27 mouse cellular contexts compared by ENCODE assay signal in the genomic region with DNA sequence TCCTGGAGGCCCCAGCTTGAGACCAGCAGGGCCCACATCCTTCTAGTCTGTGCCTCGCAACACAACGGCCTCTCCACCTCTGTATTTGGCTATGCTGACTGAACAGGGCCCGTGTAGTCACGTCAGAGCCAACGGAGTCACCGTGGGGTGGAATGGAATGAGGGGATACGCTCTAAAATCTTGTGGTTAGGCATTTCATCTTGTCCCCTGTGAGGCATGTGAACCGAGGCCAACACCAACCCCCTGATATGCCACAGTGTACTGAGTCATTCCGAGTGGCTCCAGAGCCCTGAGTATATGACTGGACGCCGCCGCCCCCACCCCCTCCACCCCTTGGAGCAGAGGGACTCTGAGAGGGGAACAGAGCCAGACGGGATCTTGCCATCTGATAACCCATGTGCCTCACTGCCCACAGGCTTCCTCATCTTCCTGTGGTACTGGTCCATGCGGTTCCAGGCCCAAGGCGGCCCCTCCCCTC. TPM values are rescaled to one million over a fixed set of nuclear protein-coding genes. Genes with fewer than 3 reads are reported as not detected.
A peak's percentile ranks its signal among the peaks of the same experiment; 100 is the strongest.
DNase-seq lines count a peak whose midpoint lies in the region; ATAC-seq and TF ChIP-seq lines count a peak whose summit lies in the region.
"Had no signal": no experiment of that assay in that cellular context is flagged by ENCODE, and none has a peak within 500 bp of the region (broad histone marks: within the 10 kb centered on the region; RNA-seq: fewer than 3 reads in every experiment).

No protein-coding gene starts in this region.

- 0 out of 2 replicates have a peak, but pooled peaks have one; percentile 6 for ATAC-seq in liver, embryonic 12.5 days
- no peak; the same call in 1 of the 2 replicates for ATAC-seq in liver, postnatal 0 days
- peak; percentile 66 to 76 for ATAC-seq in hematopoietic stem cell, adult 5-6 weeks (replicated peaks in 1 of 2; ENCODE audit: insufficient read depth in 1 of 2, low FRiP score in 2 of 2, low TSS enrichment in 1 of 2, low read depth in 1 of 2, poor library complexity in 2 of 2, severe bottlenecking in 2 of 2)
- ATAC-seq: intestine, embryonic 16.5 days had no signal

- peaks cover 22% of the 10 kb centered on the region for H3K4me1 ChIP-seq in liver, embryonic 12.5 days
- H3K4me1 ChIP-seq in liver, postnatal 0 days (ENCODE audit: insufficient read depth): no peaks in the 10 kb centered on the region
- peaks cover 9% of the 10 kb centered on the region for H3K4me1 ChIP-seq in forebrain, embryonic 10.5 days
- H3K4me1 ChIP-seq: embryonic facial prominence, embryonic 13.5 days; hindbrain, embryonic 15.5 days; kidney, embryonic 15.5 days; limb, embryonic 12.5 days; midbrain, embryonic 12.5 days had no signal

- TF ChIP-seq EP300 in liver, postnatal 0 days (IDR thresholded peaks at IDR 0.05; ENCODE audit: low read depth): no peak

- H3K27ac ChIP-seq in liver, embryonic 12.5 days: no peak overlapping the region
- H3K27ac ChIP-seq in liver, postnatal 0 days (ENCODE audit: low read depth): no peak overlapping the region
- no peak overlapping the region for H3K27ac ChIP-seq in forebrain, embryonic 10.5 days
- H3K27ac ChIP-seq: embryonic facial prominence, embryonic 13.5 days; hindbrain, embryonic 15.5 days; kidney, embryonic 15.5 days; limb, embryonic 12.5 days; midbrain, embryonic 12.5 days had no signal

- 49% methylated on average over 15 of the region's 15 CpGs for WGBS in liver, embryonic 12.5 days (ENCODE audit: insufficient replicate concordance)
- 56% methylated on average over 15 of the region's 15 CpGs for WGBS in liver, postnatal 0 days (ENCODE audit: insufficient replicate concordance)
- WGBS in forebrain, embryonic 10.5 days: 90% methylated on average over 15 of the region's 15 CpGs

- H3K4me2 ChIP-seq in liver, embryonic 12.5 days: no peak overlapping the region
- H3K4me2 ChIP-seq in liver, postnatal 0 days (ENCODE audit: low read depth, low read length): no peak overlapping the region
- H3K4me2 ChIP-seq: embryonic facial prominence, embryonic 13.5 days; heart, embryonic 12.5 days; hindbrain, embryonic 15.5 days; kidney, embryonic 15.5 days; limb, embryonic 12.5 days; midbrain, embryonic 12.5 days had no signal

- H3K36me3 ChIP-seq in liver, embryonic 12.5 days: peaks cover 84% of the 10 kb centered on the region
- peaks cover 58% of the 10 kb centered on the region for H3K36me3 ChIP-seq in liver, postnatal 0 days (replicated peaks; ENCODE audit: insufficient read depth, low read length)
- H3K36me3 ChIP-seq in forebrain, embryonic 10.5 days (replicated peaks): peaks cover 83% of the 10 kb centered on the region
- H3K36me3 ChIP-seq: embryonic facial prominence, embryonic 13.5 days; heart, embryonic 12.5 days had no signal

- H3K27me3 ChIP-seq in liver, embryonic 12.5 days (replicated peaks): no peaks in the 10 kb centered on the region
- H3K27me3 ChIP-seq in liver, postnatal 0 days (ENCODE audit: insufficient read depth, low read length): no peaks in the 10 kb centered on the region
- no peaks in the 10 kb centered on the region for H3K27me3 ChIP-seq in forebrain, embryonic 10.5 days (ENCODE audit: poor library complexity, severe bottlenecking)
- H3K27me3 ChIP-seq: embryonic facial prominence, embryonic 13.5 days; heart, embryonic 12.5 days; hindbrain, embryonic 15.5 days; kidney, embryonic 15.5 days; limb, embryonic 12.5 days; midbrain, embryonic 12.5 days had no signal

- DNase-seq in liver, postnatal 0 days: no peak
- peak; percentile 83 for DNase-seq in NIH3T3 (ENCODE audit: low read depth)
- no peak for DNase-seq in forebrain, embryonic 10.5 days (ENCODE audit: extremely low spot score, low spot score)
- DNase-seq in gastrocnemius, postnatal 25 days: no peak
- DNase-seq in cerebellum, postnatal 10 days: no peak
- DNase-seq: cerebellum, adult 2 months; lung, postnatal 36 days; right cerebral cortex, postnatal 14 days; spleen, adult 18-20 months; thymus, adult 18-20 months; thymus, postnatal 4 days had no signal

- no peak for TF ChIP-seq CTCF in liver, postnatal 0 days (IDR thresholded peaks at IDR 0.05; ENCODE audit: low read depth)

- H3K4me3 ChIP-seq in liver, embryonic 12.5 days: no peak overlapping the region
- H3K4me3 ChIP-seq in liver, postnatal 0 days (ENCODE audit: low read depth, low read length): no peak overlapping the region
- H3K4me3 ChIP-seq in forebrain, embryonic 10.5 days: no peak overlapping the region
- H3K4me3 ChIP-seq: embryonic facial prominence, embryonic 13.5 days; heart, embryonic 12.5 days; hindbrain, embryonic 15.5 days; kidney, embryonic 15.5 days; limb, embryonic 12.5 days; midbrain, embryonic 12.5 days had no signal

- no peak overlapping the region for H3K9ac ChIP-seq in liver, embryonic 12.5 days
- no peak overlapping the region for H3K9ac ChIP-seq in liver, postnatal 0 days (replicated peaks)
- H3K9ac ChIP-seq: embryonic facial prominence, embryonic 13.5 days; heart, embryonic 12.5 days; hindbrain, embryonic 15.5 days; kidney, embryonic 15.5 days; limb, embryonic 12.5 days; midbrain, embryonic 12.5 days had no signal

- H3K9me3 ChIP-seq in liver, embryonic 12.5 days (replicated peaks): no peaks in the 10 kb centered on the region
- H3K9me3 ChIP-seq in liver, postnatal 0 days (ENCODE audit: low read length): no peaks in the 10 kb centered on the region
- H3K9me3 ChIP-seq in forebrain, embryonic 10.5 days: no peaks in the 10 kb centered on the region
- H3K9me3 ChIP-seq: embryonic facial prominence, embryonic 13.5 days; heart, embryonic 12.5 days; hindbrain, embryonic 15.5 days; kidney, embryonic 15.5 days; limb, embryonic 12.5 days; midbrain, embryonic 12.5 days had no signal

RNA-seq across cellular contexts. Expression of a gene that starts 5.0 kb away (rescaled TPM):
- polyA plus RNA-seq in liver, embryonic 12.5 days (2016; fragmentation: Nextera tagmentation; extraction: Ambion mirVana): 7.9 and 8.7 TPM in 2 replicates
- polyA plus RNA-seq in liver, postnatal 0 days (2015; fragmentation: Nextera tagmentation; extraction: Ambion mirVana): 8.9 and 9.6 TPM in 2 replicates
- 114 and 161 TPM in 2 replicates for total RNA-seq in hematopoietic stem cell, adult 5-6 weeks (2017)
- 4.9 and 5.2 TPM in 2 replicates for polyA plus RNA-seq in forebrain, embryonic 10.5 days (2016; fragmentation: Nextera tagmentation; extraction: Ambion mirVana)
- under 1 TPM; 0.41 to 0.86 TPM for total RNA-seq in gastrocnemius, postnatal 25 days (2021)
- total RNA-seq: CH12.LX, MEL had no signal

RNA-seq across cellular contexts. Expression of a gene that starts 37.9 kb away (rescaled TPM):
- 78.5 and 80.9 TPM in 2 replicates for polyA plus RNA-seq in liver, embryonic 12.5 days (2016; fragmentation: Nextera tagmentation; extraction: Ambion mirVana)
- 34.0 and 35.4 TPM in 2 replicates for polyA plus RNA-seq in liver, postnatal 0 days (2015; fragmentation: Nextera tagmentation; extraction: Ambion mirVana)
- total RNA-seq in hematopoietic stem cell, adult 5-6 weeks (2017): 565 and 601 TPM in 2 replicates
- polyA plus RNA-seq in forebrain, embryonic 10.5 days (2016; fragmentation: Nextera tagmentation; extraction: Ambion mirVana): 94.8 and 107 TPM in 2 replicates
- total RNA-seq in gastrocnemius, postnatal 25 days (2021): 10 to 100 TPM; 16.7 to 22.6 TPM

RNA-seq across cellular contexts. Expression of a gene that starts 42.4 kb away (rescaled TPM):
- polyA plus RNA-seq in liver, embryonic 12.5 days (2016; fragmentation: Nextera tagmentation; extraction: Ambion mirVana): 0.14 and 0.37 TPM in 2 replicates
- 0.21 and 0.28 TPM in 2 replicates for polyA plus RNA-seq in liver, postnatal 0 days (2015; fragmentation: Nextera tagmentation; extraction: Ambion mirVana)
- 5.6 and 10.2 TPM in 2 replicates for total RNA-seq in hematopoietic stem cell, adult 5-6 weeks (2017)
- polyA plus RNA-seq in forebrain, embryonic 10.5 days (2016; fragmentation: Nextera tagmentation; extraction: Ambion mirVana): 0.18 and 0.24 TPM in 2 replicates
- not detected for total RNA-seq in gastrocnemius, postnatal 25 days (2021)
- total RNA-seq: adrenal gland, adult 18-20 months; adrenal gland, postnatal 4 days; CH12.LX; gastrocnemius, adult 18-20 months; heart, postnatal 25 days had no signal
- polyA plus RNA-seq: heart, embryonic 12.5 days; kidney, embryonic 15.5 days; large intestine, adult 2 months; limb, embryonic 12.5 days; midbrain, embryonic 12.5 days had no signal
